Mouse (Mus musculus) cerebellum, adult 11 months (tissue): Measurements from ENCODE around the gene Sys1.
A peak's percentile ranks its signal among the peaks of the same experiment; 100 is the strongest.

Experiments used
- DNase-seq: peaks from one replicate; pipeline ENCODE4 v3.0.0; 2022

Sys1 gene

DNA sequence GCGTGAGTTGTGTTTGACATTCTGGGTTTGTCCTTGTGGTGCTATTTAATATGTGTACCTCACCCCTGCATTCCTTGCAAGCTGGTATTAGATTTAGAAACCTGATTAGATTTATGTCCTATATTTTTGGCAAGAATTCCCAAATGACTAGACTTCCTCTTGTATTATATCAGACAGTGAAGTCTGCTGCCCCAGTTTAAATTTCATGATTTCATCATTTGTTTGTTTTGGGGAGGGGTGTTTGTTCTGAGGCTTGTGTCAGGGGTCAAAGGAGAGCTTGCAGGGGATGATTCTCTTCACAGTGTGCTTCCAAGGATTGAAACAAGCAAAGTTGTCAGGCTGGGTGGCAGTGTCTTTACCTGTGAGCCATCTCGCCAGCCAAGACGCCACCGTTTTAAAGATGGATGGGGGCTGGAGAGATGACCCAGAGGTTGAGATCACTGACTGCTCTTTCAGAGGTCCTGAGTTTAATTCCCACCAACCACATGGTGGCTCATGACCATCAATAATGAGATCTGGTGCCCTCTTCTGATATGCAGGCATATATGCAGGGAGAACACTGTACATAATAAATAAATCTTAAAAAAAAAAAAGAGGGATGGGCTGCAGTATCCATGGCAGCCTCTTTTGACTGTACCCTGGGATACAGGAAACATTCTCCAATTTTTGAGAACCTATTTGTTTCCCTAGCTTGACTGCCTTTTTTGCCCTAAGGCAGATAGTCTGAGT is 49.0 kb downstream of the Sys1 start:
- no peak for DNase-seq

DNA sequence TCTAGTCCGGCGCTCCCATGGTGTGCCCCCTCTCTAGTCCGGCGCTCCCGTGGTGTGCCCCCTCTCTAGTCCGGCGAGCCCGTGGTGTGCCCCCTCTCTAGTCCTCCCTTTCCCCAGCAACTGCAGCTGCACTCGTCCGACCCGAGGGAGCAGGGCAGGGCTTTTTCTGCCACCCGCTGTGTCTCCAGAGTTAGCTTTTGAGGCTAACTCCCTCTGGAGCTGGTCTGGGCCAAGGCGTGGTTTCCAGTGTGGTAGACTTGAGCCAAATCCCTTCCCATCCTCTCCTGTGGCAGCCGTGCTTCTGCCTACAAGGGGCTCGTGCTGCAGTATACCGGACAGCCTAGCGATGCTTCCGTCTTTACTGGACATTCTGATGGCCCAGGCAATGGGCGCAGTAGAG is 51.0 kb downstream of the Sys1 start:
- no peak for DNase-seq

DNA sequence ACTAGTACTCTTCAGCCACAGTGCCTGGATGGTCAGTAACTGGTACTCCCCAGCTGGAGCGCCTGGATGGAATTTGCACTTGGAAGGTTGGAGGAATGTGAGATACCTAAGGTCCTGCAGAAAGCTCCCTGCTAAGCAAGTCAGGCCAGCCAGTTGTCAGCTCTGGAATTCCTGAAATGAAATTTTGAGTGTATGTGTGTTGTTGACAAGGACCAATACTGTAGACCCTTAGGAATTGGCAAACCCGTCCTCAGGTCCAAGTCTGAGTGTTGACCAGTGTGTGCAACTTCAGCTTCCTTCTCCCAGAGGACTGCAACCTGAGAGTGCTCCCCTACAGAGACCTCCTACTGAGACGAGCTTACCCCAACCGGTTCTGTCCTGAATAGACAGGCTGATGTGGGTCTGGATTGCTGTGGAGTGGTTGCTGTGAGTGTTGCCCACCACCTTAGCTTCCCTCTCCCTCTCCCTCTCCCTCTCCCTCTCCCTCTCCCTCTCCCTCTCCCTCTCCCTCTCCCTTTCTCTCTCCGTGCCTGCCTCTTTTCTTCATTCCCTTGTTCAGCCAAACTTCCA is 53.9 kb downstream of the Sys1 start:
- no peak for DNase-seq

DNA sequence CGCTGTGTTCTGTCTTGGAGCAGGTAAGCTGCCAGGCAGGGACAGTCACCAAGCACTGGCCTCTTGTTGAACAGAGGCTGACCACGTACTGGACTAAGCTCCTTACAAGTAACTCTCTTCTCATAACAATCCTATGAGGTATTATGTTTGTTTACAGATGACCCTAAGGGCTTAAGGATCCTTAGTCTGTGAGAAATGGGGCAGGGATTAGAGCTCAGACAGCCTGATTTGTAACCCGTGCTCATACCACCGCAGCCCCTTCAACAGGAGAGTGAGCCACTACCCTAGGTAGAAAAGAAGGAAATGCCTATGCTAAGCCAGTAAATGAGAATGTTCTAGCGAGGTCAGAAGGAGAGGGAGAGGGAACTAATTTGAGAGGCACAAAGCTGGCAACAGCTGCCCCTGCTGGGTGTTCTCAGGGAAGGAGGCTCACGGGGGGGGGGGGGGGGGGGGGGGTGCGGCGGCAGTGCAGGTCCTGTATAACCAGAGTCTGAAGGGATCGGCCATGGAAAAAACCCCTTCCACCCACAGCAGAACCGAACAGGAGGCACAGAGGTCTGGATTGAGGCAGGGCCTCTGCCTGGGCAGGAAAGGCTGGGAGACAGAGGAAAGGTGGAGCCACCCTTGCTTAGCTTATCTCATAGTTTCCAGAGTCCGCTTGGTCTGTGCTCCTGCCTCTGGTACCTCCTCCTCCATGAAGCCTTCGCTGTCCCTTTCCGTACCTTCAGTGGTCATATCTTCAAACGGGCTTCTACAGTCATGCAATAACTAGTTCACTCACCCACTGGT is 55.6 kb downstream of the Sys1 start:
- no peak for DNase-seq

DNA sequence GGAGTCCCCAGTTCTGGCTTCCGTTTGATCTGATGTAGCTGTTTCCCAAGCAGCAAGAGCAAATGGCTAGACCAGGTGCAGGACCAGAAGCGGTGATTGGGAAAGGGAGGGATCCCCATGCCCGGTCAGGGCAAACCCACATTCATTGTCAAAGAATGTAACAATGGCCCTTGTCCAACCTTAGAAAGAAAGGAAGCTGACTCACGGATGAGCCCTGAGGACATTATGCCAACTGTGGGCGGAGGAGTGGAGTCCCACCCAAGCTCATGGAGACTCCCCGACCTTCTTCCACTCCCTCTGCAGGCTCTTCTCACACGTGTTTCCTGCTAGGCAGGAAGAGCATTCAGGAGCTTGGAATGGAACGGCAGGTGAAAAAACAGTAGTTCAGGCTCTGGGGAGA is 56.6 kb downstream of the Sys1 start:
- DNase-seq: no peak

DNA sequence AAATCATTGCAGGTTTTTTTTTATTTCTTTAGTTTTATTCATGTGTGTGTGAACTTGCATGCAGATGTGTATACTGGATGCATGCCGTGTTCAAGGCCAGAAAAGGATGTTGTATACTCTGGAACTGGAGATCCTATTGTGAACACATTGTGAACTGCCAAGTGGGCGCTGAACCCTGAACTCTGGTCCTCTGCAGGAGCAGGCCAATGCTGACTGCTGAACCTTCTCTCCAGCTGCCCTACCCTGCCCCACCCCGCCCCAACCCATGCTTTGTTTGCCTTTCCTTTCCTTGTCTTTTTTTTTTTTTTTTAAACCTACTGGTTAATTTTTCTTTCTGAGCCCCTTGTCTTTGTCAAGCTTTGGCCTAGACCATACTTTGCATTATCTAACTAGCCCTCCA is 58.2 kb downstream of the Sys1 start:
- no peak for DNase-seq

DNA sequence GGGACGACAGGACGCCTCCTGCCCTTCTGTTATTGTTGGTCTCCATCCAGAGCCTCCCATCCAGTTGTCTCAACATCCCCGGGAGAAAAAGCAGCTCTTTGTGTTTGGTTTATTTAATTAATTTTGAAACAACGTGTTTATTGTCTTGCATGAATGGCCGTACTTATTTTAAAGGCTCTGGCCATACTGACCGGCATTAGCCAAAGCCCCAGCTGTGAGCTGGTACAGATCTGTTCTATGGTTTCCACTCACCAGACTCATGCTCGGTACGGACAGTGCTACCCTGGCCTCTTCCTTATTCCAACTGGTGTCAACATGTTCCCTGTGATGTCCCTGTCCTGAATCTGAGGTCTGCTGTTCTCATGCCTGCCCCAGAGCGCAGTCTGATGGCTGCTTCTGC is 59.1 kb downstream of the Sys1 start:
- no peak for DNase-seq

DNA sequence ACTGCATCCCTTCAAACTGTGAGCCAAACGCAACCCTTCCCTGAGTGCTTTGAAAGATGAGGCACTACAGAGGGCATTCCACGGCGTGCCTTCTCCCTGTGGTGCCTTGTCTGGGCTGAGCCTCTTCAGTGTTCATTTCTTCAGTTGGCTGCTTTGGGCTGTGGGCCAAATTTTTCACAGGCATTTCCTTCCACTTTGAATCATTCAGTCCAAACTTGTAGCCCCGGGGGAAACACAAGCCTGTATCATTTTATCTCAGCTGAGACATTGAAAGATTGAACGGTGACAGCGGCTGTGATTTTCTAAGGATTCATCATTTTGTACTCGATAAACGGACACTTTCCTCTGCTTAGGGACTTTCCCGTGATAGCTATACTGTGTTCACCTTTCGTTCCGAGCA is 59.8 kb downstream of the Sys1 start:
- no peak for DNase-seq

DNA sequence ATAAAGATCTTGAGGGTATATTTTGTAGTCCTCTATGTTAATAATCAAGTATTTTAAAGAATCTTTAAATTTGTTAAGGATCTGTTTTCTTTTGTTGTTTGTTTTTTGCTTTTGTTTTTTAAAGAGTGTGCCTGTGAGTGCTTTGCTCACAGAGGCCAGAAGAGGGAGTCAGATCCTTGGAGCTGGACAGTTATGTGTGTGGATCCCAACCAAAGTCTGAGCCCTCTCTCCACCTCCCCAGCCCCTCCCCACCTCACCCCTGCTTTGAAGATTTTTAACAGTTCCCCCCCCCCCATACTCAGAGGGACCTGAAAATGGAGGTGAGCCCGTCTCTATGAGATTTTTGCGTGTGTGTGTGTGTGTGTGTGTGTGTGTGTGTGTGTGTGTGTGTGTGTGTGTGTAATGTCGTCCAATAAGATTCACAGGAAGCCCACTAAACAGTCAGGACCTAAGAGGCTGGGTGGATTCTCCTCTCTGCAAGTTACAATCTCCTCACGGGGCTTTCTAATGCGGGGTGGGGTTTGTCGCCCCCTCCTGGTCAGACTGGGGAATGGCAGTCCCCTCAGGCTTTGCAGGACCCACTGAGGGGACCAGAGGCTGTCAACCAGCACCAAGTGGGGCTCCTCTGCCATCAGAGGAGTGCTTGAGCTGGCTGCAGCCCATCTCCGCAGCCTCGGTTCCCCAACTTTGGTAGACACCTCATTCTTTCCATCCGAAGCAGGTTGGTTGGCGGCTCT is 60.9 kb downstream of the Sys1 start:
- DNase-seq: peak; percentile 41

DNA sequence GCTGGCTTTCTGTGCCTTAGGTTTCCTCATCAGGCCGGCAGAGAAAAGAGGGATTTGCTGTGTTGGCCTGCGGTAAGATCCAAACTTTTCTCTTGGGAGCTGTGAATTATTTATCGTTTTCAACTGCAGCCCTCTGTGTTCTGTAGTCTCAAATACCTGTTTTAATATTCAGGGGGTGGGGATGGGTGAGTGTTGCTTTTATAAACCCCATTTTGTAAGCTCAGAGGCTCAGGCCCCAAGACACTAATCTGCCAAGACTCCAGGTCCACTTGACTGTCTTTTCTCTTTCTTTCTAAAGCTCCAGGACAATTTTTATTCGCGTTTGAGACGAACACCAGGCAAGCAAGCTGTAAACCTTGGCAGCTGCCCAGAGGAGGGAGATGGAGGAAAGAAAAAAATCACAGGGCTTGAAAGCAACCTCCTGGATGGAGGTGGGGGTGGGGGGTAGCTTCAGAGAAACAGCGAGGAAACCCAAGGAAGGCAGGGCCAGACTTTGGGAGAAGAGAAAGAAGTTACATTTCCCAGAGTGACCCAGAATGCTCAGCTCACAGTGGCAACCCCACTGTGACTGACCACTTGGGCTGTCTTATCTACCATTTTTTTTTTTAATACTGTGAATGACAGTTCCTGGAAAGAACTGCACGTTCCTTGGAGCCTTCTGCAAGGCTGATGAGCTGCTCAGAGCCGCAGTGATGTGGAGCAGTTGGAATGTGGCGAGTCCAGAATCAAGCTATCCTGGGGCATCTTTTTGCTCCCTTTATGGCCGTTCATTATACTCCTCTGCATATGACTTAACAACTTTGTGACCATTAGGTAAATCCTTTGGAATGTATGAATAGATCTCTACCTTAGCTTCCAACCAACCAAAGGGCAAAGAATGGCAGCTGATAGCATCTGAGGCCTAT is 61.8 kb downstream of the Sys1 start:
- DNase-seq: no peak

DNA sequence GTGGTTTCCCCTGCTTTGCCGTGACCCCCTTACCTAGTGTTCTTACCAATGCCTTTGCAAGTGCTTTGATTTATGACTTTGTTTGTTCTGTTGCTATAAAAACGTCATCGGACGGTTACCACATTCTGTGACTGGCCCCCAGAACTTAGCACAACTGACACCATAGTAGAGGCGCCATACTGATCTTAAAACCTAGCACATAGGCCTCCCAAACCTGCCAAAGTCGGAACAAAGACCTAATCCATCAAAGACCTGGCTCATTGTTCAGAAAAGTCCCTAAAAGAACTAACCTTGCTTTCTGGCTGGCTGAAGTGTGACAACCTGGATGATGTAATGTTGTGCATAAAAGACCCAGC is 62.4 kb downstream of the Sys1 start:
- no peak for DNase-seq

DNA sequence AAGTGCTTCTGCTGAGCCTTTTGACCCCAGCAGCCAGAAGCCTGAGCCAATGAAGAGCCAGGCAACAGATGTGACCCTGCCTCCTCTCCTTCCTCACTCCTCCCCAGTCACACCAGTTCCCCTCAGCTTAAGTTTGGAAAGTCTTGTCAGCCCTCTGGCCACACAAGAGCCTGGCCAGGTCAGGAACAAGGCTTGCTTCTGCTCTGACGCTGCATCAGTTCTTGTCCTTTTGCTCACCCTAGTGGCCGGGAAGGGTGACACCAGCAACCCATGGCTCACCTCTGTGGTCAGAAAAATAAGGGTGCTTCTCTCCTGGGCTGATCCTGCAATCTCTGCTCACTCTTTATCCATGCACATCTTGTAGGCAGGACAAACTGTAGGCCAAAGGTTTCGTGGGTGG is 64.0 kb downstream of the Sys1 start:
- DNase-seq: no peak

DNA sequence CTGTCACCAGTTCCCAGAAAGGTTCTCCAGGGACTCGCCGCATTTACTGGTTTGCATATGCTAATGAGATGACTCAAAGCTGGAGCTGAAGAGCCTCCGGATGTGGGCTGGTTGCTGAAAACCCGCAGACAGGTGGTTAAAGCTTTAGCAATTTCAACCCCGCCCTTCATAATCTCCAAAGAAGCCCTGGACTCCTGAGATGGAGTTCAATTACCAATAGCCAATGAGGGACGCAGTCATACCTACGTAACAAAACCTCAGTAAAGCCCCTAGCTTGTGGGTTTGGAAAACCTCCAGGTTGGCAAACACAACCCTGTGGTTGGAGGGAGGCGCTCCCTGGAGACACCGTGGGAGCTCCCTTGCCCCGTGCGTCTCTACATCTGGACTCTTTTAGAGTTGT is 65.1 kb downstream of the Sys1 start:
- no peak for DNase-seq

DNA sequence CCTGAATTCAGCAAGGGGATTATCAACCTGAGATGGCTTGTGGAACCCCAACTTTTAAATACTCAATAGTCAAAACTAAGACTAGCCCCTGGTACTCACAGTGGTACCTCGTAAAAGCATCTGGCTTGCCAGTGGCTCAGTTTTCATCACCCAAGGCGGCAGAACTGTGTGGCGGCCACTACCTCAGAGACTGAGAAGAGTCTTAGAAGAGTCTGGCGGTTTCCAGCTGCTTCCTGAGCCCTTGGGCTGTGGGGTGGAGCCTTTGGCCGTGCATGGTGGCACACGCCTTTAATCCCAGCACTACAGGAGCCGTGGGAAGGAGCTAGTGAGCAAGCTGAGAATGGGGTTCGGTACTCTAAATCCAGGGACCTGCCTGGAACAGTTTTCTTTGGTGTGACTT is 65.5 kb downstream of the Sys1 start:
- DNase-seq: no peak

DNA sequence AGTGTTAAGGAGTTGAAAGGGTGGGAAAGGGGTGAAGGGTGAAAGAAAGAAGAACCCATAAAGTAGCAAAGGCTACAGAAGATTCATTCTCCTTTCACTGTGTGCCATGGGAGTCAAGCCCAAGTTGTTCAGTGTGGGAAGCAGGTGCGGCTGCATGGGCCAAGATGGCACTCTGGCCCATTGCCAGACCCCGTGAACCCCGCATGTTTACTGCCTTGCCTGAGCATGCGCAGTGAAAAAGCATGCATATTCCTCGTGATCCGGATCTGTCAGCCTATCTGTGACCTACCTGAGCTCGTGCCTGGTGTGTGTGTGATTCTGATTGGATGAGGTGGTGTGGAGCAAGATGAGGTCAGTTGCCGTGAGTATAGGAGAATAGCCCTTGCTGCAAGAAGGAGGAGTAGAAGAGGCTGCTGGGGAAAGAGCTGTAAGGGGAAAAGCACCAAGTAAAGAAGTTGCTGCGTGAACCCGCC is 66.6 kb downstream of the Sys1 start:
- no peak for DNase-seq

DNA sequence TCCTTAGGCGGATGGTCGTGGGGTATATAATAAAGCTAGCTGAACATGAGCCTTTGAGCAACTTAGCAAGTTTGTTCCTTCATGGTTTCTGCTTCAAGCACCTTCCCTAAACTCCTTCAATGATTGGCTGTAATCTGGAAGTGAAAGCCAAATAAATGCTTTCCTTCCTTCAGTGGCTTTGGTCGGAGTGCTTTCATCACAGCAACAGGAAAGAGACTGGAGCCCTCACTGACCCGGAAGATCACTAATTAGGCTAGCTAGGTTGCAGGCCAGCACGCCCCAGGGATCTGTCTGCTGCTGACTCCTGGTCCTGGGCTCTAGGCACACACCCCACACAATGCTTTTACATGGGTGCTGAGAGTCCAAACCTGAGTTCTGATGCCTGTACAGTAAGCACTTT is 71.8 kb downstream of the Sys1 start:
- DNase-seq: no peak
